In the genomic region with DNA sequence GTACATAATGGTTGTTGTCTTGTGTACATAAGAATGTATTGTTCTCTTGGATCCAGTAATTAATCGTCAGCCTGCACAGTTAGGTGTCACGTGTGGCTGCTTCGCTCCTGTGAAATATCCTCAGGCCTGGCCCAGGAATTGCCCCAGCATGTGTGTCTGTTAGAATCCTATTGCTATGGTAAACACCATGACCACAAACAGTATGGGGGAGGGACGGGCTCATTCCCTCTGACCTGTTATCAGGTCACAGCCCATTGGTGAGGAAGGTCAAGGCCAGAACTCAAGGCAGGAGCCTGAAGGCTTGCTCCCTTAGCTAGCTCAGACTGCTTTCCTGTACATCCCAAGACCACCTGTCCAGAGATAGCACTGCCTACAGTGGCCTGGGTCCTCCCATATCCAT, we compare ENCODE assay signal across 15 mouse cellular contexts. TPM values are rescaled to one million over a fixed set of nuclear protein-coding genes. Genes with fewer than 3 reads are reported as not detected.
DNase-seq lines count a peak whose midpoint lies in the region; ATAC-seq and TF ChIP-seq lines count a peak whose summit lies in the region.
"Had no signal": no experiment of that assay in that cellular context is flagged by ENCODE, and none has a peak within 500 bp of the region (broad histone marks: within the 10 kb centered on the region; RNA-seq: fewer than 3 reads in every experiment).

No protein-coding gene starts in this region.

- no peak for TF ChIP-seq CTCF in ES-Bruce4 (IDR thresholded peaks at IDR 0.05; ENCODE audit: low read depth, low read length)
- TF ChIP-seq CTCF in midbrain, postnatal 0 days (IDR thresholded peaks at IDR 0.05), result no peak

- H3K36me3 ChIP-seq in ES-Bruce4 (ENCODE audit: control insufficient read depth, insufficient read depth, low read length, poor library complexity, severe bottlenecking), result peaks cover 78% of the 10 kb centered on the region
- peaks cover 81% of the 10 kb centered on the region for H3K36me3 ChIP-seq in hindbrain, embryonic 10.5 days
- H3K36me3 ChIP-seq in midbrain, postnatal 0 days (ENCODE audit: insufficient read depth, low read length), result peaks cover 26% of the 10 kb centered on the region

- peak overlapping the region; percentile 28; the same call in 1 of the 2 replicates for H3K4me2 ChIP-seq in midbrain, postnatal 0 days (ENCODE audit: low read depth, low read length, poor library complexity, severe bottlenecking)
- H3K4me2 ChIP-seq: liver, embryonic 11.5 days; stomach, embryonic 15.5 days had no signal

- H3K4me1 ChIP-seq in ES-Bruce4 (ENCODE audit: control insufficient read depth, insufficient read depth, low read length), result peaks cover 14% of the 10 kb centered on the region
- peaks cover 100% of the 10 kb centered on the region for H3K4me1 ChIP-seq in hindbrain, embryonic 10.5 days (replicated peaks)
- H3K4me1 ChIP-seq in midbrain, postnatal 0 days (ENCODE audit: insufficient read depth, low read length), result peaks cover 34% of the 10 kb centered on the region

- no peaks in the 10 kb centered on the region for H3K27me3 ChIP-seq in ES-Bruce4 (ENCODE audit: control insufficient read depth, insufficient read depth, low read length, poor library complexity, severe bottlenecking)
- peaks cover 20% of the 10 kb centered on the region for H3K27me3 ChIP-seq in hindbrain, embryonic 10.5 days (ENCODE audit: insufficient read depth, poor library complexity, severe bottlenecking)
- no peaks in the 10 kb centered on the region for H3K27me3 ChIP-seq in midbrain, postnatal 0 days (ENCODE audit: insufficient read depth, low read length)
- H3K27me3 ChIP-seq: stomach, embryonic 15.5 days had no signal

- no peak for ATAC-seq in midbrain, postnatal 0 days (ENCODE audit: low FRiP score)
- ATAC-seq: intestine, postnatal 0 days had no signal

- 0 out of 2 replicates have a peak overlapping the region, but pooled peaks have one; percentile 20 for H3K27ac ChIP-seq in ES-Bruce4 (ENCODE audit: insufficient read depth, low read length)
- peak overlapping the region; percentile 84; the same call in 1 of the 2 replicates for H3K27ac ChIP-seq in hindbrain, embryonic 10.5 days
- no peak overlapping the region for H3K27ac ChIP-seq in midbrain, postnatal 0 days (ENCODE audit: low read depth, low read length)

- TF ChIP-seq POLR2A in ES-Bruce4 (IDR thresholded peaks at IDR 0.05; ENCODE audit: insufficient read depth, low read length), result no peak

- 63% methylated on average over 4 of the region's 4 CpGs for WGBS in hindbrain, embryonic 10.5 days
- 44% methylated on average over 4 of the region's 4 CpGs for WGBS in midbrain, postnatal 0 days

- peak; percentile 84 for TF ChIP-seq EP300 in ES-Bruce4 (IDR thresholded peaks at IDR 0.05; ENCODE audit: insufficient read depth, low read depth, low read length)

- H3K9me3 ChIP-seq in ES-Bruce4 (replicated peaks; ENCODE audit: control insufficient read depth, insufficient read depth, low read length, poor library complexity, severe bottlenecking), result no peaks in the 10 kb centered on the region
- H3K9me3 ChIP-seq in hindbrain, embryonic 10.5 days, result no peaks in the 10 kb centered on the region
- no peaks in the 10 kb centered on the region for H3K9me3 ChIP-seq in midbrain, postnatal 0 days (ENCODE audit: low read length)
- H3K9me3 ChIP-seq: megakaryocyte, embryonic 14.5 days; stomach, embryonic 15.5 days had no signal

- H3K4me3 ChIP-seq in ES-Bruce4 (ENCODE audit: low read depth, low read length), result no peak overlapping the region
- 0 out of 2 replicates have a peak overlapping the region, but pooled peaks have one; percentile 34 for H3K4me3 ChIP-seq in hindbrain, embryonic 10.5 days
- H3K4me3 ChIP-seq in midbrain, postnatal 0 days (ENCODE audit: low read depth, low read length), result no peak overlapping the region
- H3K4me3 ChIP-seq: megakaryocyte, embryonic 14.5 days; stomach, embryonic 15.5 days had no signal

- peak; percentile 59 for DNase-seq in ZHBTc4 (ENCODE audit: low read depth, low spot score)
- DNase-seq in hindbrain, embryonic 10.5 days (ENCODE audit: low spot score), result no peak
- no peak for DNase-seq in midbrain, postnatal 0 days (ENCODE audit: low spot score)
- no peak for DNase-seq in adrenal gland, adult (ENCODE audit: inconsistent age in 2 of 2, low spot score in 1 of 2)
- no peak for DNase-seq in spleen, postnatal 10 days (ENCODE audit: low spot score in 2 of 2)
- DNase-seq in thymus, postnatal 14 days, result no peak
- DNase-seq: cerebellum, adult 9-11 months; heart, adult 11 months; right cerebral cortex, postnatal 4 days; thymus, postnatal 4 days had no signal

- no peak overlapping the region for H3K9ac ChIP-seq in ES-Bruce4 (ENCODE audit: low read depth, poor library complexity, severe bottlenecking)
- no peak overlapping the region for H3K9ac ChIP-seq in midbrain, postnatal 0 days (replicated peaks; ENCODE audit: low read length, poor library complexity, severe bottlenecking)
- H3K9ac ChIP-seq: stomach, embryonic 15.5 days had no signal

RNA-seq across cellular contexts. Expression of a gene that starts 6.8 kb away (rescaled TPM):
- 83.0 TPM in 2 replicates for polyA plus RNA-seq in ES-Bruce4 (2011; ENCODE audit: insufficient read depth, insufficient read length, low read depth, missing spikeins)
- 11.2 and 18.6 TPM in 2 replicates for polyA plus RNA-seq in hindbrain, embryonic 10.5 days (2016; fragmentation: Nextera tagmentation; extraction: Ambion mirVana)
- 326 and 348 TPM in 2 replicates for total RNA-seq in midbrain, postnatal 0 days (2014; rRNA removed)
- 54.0 and 54.2 TPM in 2 replicates for polyA plus RNA-seq in midbrain, postnatal 0 days (2015; fragmentation: Nextera tagmentation; extraction: Ambion mirVana)

RNA-seq across cellular contexts. Expression of a gene that starts 49.6 kb away (rescaled TPM):
- 53.4 and 59.7 TPM in 2 replicates for polyA plus RNA-seq in ES-Bruce4 (2011; ENCODE audit: insufficient read depth, insufficient read length, low read depth, missing spikeins)
- 18.7 and 23.4 TPM in 2 replicates for polyA plus RNA-seq in hindbrain, embryonic 10.5 days (2016; fragmentation: Nextera tagmentation; extraction: Ambion mirVana)
- total RNA-seq in midbrain, postnatal 0 days (2014; rRNA removed), result 55.1 and 70.5 TPM in 2 replicates
- 57.7 and 59.7 TPM in 2 replicates for polyA plus RNA-seq in midbrain, postnatal 0 days (2015; fragmentation: Nextera tagmentation; extraction: Ambion mirVana)
